Mouse (Mus musculus) forebrain, embryonic 14.5 days (tissue): ENCODE results near the gene Bdh2. TPM values are rescaled to one million over a fixed set of nuclear protein-coding genes. Genes with fewer than 3 reads are reported as not detected.

Experiments used
- ATAC-seq: fragments of 200-750 bp; cut with Nextera tagmentation; 2 replicates; pipeline ENCODE4 v1.8.0; 2017; ENCODE audit warnings: mild to moderate bottlenecking, moderate library complexity
- DNase-seq: peaks from one replicate; pipeline ENCODE4 v3.0.0-alpha.2; 2015; ENCODE audit warnings: low spot score
- H3K27ac ChIP-seq: fragments of 300-500 bp; sonication (generic); 2 replicates; pipeline ENCODE4 v1.5.1; 2014; ENCODE audit warnings: low read depth, mild to moderate bottlenecking, control low read depth, low read length, moderate library complexity
- H3K27me3 ChIP-seq: fragments of 300-500 bp; sonication (generic); replicated peaks from 2 replicates; pipeline ENCODE4 v1.6.1; 2014; ENCODE audit warnings: low read length, control low read depth, mixed read lengths; ENCODE audit not compliant: control insufficient read depth, insufficient read depth
- H3K36me3 ChIP-seq: fragments of 300-500 bp; sonication (generic); 2 replicates; pipeline ENCODE4 v1.6.1; 2014; ENCODE audit warnings: low read length, control low read depth; ENCODE audit not compliant: control insufficient read depth, insufficient read depth
- H3K4me1 ChIP-seq: fragments of 300-500 bp; sonication (generic); 2 replicates; pipeline ENCODE4 v1.6.1; 2014; ENCODE audit warnings: antibody characterized with exemption, low read length, control low read depth; ENCODE audit not compliant: control insufficient read depth, insufficient read depth
- H3K4me2 ChIP-seq: fragments of 300-500 bp; sonication (generic); 2 replicates; pipeline ENCODE4 v1.6.1; 2014; ENCODE audit warnings: mild to moderate bottlenecking, control low read depth, low read length
- H3K4me3 ChIP-seq: fragments of 300-500 bp; sonication (generic); 2 replicates; pipeline ENCODE4 v1.5.1; 2014; ENCODE audit warnings: low read depth, low read length, control low read depth
- H3K9ac ChIP-seq: fragments of 300-500 bp; sonication (generic); 2 replicates; pipeline ENCODE4 v1.6.1; 2014; ENCODE audit warnings: mild to moderate bottlenecking, low read length, control low read depth, moderate library complexity
- H3K9me3 ChIP-seq: fragments of 300-500 bp; sonication (generic); replicated peaks from 2 replicates; pipeline ENCODE4 v1.6.1; 2016; ENCODE audit warnings: low read length, control low read depth, mixed read lengths; ENCODE audit not compliant: control insufficient read depth
- WGBS: fragments of 180-500 bp; shearing (Covaris S2); extraction: QIAGEN DNeasy Blood & Tissue Kit; methylation state at CpG from one replicate; pipeline ENCODE4 v1.1.7; 2014; 5-methylcytosine and 5-hydroxymethylcytosine counted together
- polyA plus RNA-seq: library from polyadenylated mRNA; unstranded; fragments of >200 nt; fragmentation: Nextera tagmentation; extraction: Ambion mirVana; gene quantifications from 2 replicates; pipeline ENCODE4 v1.2.1, GENCODE M21; 2014

The Bdh2 gene
- 3.8 and 4.9 TPM in 2 replicates for polyA plus RNA-seq

DNA sequence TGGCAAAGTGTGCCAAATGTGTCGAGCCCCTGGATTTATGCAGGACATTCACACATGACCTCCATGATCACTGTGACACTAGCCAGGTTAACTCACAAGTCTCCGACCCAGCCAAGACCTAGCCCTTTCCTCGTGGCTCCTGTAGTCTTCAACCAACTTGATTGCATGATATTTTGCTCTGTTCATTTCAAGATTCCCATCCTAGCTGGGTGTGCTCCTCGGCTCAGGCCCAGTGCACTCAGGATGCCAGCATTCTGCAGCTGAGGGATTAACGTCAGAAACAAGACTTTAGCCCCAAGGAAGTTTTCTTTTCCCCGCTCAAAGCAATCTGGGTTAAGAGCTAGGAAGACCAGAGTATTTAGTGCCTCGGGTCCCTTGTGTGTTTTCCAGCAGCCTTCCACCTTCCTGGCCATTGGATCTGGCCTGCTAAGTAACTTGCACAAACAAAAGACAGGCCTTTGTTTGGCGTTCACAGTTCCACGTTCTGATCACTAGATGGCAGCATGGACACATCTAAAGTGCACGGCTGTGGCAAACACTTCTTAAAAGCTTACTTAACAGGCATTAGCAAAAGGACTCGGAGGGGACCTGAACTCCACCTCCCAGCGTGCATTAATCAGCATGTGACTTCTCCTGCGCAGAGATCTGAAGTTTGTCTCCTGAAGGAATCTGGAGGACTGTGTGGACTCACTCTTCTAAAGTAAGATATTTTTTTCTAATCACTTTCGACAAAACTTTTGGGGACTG, at the start of gene Bdh2:
Bdh2 (plus strand) TSS at position 553 of the 747 bp plus-strand sequence.
- H3K9ac ChIP-seq: no peak within 1 kb of the TSS
- H3K36me3 ChIP-seq: no peaks in the 10 kb centered on the region
- peak; percentile 96 for DNase-seq
- peak; percentile 88 for ATAC-seq
- H3K4me2 ChIP-seq: 0 out of 2 replicates have a peak within 1 kb of the TSS, but pooled peaks have one; percentile 14
- H3K4me3 ChIP-seq: no peak within 1 kb of the TSS
- no peaks in the 10 kb centered on the region for H3K9me3 ChIP-seq
- H3K27me3 ChIP-seq: no peaks in the 10 kb centered on the region
- WGBS: 23% methylated on average over 14 of the region's 14 CpGs
- H3K4me1 ChIP-seq: no peaks in the 10 kb centered on the region
- 0 out of 2 replicates have a peak within 1 kb of the TSS, but pooled peaks have one; percentile 27 for H3K27ac ChIP-seq

DNA sequence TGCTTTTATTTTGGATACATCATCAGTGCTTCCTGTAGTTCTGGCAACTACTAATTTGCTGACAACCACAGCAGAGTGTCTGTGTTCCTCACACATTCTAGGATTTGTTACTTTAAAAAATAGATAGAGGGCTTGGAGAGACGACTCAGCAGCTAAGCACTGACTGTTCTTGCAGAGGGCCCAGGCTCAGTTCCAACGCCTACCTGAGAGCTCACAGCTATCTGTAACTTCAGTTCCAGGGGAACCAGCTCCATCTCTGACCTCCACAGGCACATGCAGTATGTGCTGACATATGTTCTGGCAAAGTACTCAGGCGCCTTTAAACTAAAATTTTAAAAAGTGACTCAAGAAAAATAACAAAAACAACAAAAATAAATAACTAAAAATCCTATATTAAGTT, 49.0 kb upstream of the Bdh2 start:
- no peaks in the 10 kb centered on the region for H3K27me3 ChIP-seq
- H3K4me1 ChIP-seq: no peaks in the 10 kb centered on the region
- DNase-seq (no peak), ATAC-seq (no peak)
- no peak overlapping the region for H3K4me2 ChIP-seq
- H3K4me3 ChIP-seq: no peak overlapping the region
- WGBS: 81% methylated on average over 3 of the region's 3 CpGs
- peaks cover 65% of the 10 kb centered on the region for H3K36me3 ChIP-seq
- no peak overlapping the region for H3K27ac ChIP-seq
- no peak overlapping the region for H3K9ac ChIP-seq
- H3K9me3 ChIP-seq: no peaks in the 10 kb centered on the region

DNA sequence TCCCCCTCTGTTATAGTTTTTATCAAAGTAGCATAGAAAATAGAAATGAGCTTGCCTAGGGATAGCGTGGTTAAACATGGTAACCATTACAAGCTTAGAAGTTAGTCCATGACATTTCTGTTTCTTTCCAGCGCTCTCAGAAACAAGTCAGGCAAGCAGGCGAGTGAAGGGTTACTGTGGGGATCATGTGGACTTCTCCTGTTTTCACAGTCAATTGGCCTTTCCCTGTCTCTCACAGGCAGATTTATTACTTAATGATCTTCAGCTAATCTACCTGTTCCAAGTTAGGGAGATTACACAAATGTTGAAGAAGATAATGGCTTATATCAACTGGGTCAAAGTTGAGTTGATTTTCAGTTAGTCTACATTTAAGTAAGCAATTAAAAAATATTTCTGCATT, 48.6 kb upstream of the Bdh2 start:
- ATAC-seq: no peak
- 91% methylated on average over 3 of the region's 3 CpGs for WGBS

GRCm38 (mm10) chr3:135245733-135246132, 35.3 kb upstream of the Bdh2 start:
- Histone ChIP-seq H3K27me3 (no peaks in the 10 kb centered on the region), H3K27ac (no peak overlapping the region), H3K36me3 (peaks cover 82% of the 10 kb centered on the region), H3K9me3 (no peaks in the 10 kb centered on the region), H3K4me3 (no peak overlapping the region), H3K4me2 (no peak overlapping the region), H3K9ac (no peak overlapping the region), H3K4me1 (no peaks in the 10 kb centered on the region)
- no peak for ATAC-seq
- peak; percentile 44 for DNase-seq

More for the DNA sequence above, 48.6 kb upstream of the Bdh2 start:
- Histone ChIP-seq H3K4me2 (no peak overlapping the region), H3K9ac (no peak overlapping the region), H3K27ac (no peak overlapping the region), H3K4me3 (no peak overlapping the region), H3K27me3 (no peaks in the 10 kb centered on the region), H3K36me3 (peaks cover 69% of the 10 kb centered on the region), H3K4me1 (no peaks in the 10 kb centered on the region), H3K9me3 (no peaks in the 10 kb centered on the region)
- DNase-seq: no peak

GRCm38 (mm10) chr3:135246828-135247227, 34.2 kb upstream of the Bdh2 start:
- no peak overlapping the region for H3K27ac ChIP-seq
- H3K4me3 ChIP-seq: no peak overlapping the region
- ATAC-seq (no peak), DNase-seq (no peak)
- H3K9me3 ChIP-seq: no peaks in the 10 kb centered on the region
- H3K36me3 ChIP-seq: peaks cover 82% of the 10 kb centered on the region
- WGBS: 92% methylated on average over 6 of the region's 6 CpGs
- no peak overlapping the region for H3K4me2 ChIP-seq
- H3K4me1 ChIP-seq: no peaks in the 10 kb centered on the region
- no peak overlapping the region for H3K9ac ChIP-seq
- no peaks in the 10 kb centered on the region for H3K27me3 ChIP-seq

GRCm38 (mm10) chr3:135249104-135249503, 31.9 kb upstream of the Bdh2 start:
- H3K9ac ChIP-seq: no peak overlapping the region
- ATAC-seq (no peak), DNase-seq (peak; percentile 4)
- H3K4me3 ChIP-seq: no peak overlapping the region
- WGBS: 81% methylated on average over 6 of the region's 6 CpGs
- no peak overlapping the region for H3K27ac ChIP-seq
- H3K4me2 ChIP-seq: no peak overlapping the region
- H3K36me3 ChIP-seq: peaks cover 67% of the 10 kb centered on the region
- no peaks in the 10 kb centered on the region for H3K9me3 ChIP-seq
- no peaks in the 10 kb centered on the region for H3K27me3 ChIP-seq
- no peaks in the 10 kb centered on the region for H3K4me1 ChIP-seq

DNA sequence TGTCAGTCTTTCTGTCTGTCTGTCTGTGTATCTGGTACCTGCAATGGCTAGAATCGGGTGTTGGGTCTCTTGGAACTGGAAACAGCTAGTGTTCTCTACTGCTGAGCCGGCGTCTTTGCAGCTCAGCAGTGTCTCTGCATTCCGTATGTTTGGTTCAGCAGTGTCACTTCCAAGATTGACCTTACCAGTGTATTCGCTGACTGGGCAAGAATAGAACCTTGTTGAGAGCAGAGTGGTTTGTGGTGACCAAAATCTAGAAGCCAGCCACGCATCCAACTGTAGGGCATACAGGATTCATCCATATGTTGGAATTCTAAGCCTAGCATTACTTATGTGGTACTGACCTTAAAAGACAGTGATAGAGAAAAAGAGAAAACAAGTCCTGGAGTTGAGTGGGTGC, 29.2 kb upstream of the Bdh2 start:
- ATAC-seq: no peak
- 93% methylated on average over 6 of the region's 6 CpGs for WGBS
- H3K4me2 ChIP-seq: no peak overlapping the region

GRCm38 (mm10) chr3:135254784-135255183, 26.2 kb upstream of the Bdh2 start:
- H3K4me2 ChIP-seq: no peak overlapping the region
- ATAC-seq: no peak
- H3K4me1 ChIP-seq: no peaks in the 10 kb centered on the region
- H3K36me3 ChIP-seq: peaks cover 65% of the 10 kb centered on the region
- H3K27me3 ChIP-seq: no peaks in the 10 kb centered on the region
- H3K9me3 ChIP-seq: no peaks in the 10 kb centered on the region
- no peak for DNase-seq
- no peak overlapping the region for H3K27ac ChIP-seq
- no peak overlapping the region for H3K9ac ChIP-seq
- H3K4me3 ChIP-seq: no peak overlapping the region

More for the DNA sequence above, 29.2 kb upstream of the Bdh2 start:
- no peaks in the 10 kb centered on the region for H3K9me3 ChIP-seq
- peaks cover 61% of the 10 kb centered on the region for H3K36me3 ChIP-seq
- no peak overlapping the region for H3K27ac ChIP-seq
- H3K4me1 ChIP-seq: no peaks in the 10 kb centered on the region
- no peak for DNase-seq
- H3K27me3 ChIP-seq: no peaks in the 10 kb centered on the region
- H3K9ac ChIP-seq: no peak overlapping the region
- H3K4me3 ChIP-seq: no peak overlapping the region

DNA sequence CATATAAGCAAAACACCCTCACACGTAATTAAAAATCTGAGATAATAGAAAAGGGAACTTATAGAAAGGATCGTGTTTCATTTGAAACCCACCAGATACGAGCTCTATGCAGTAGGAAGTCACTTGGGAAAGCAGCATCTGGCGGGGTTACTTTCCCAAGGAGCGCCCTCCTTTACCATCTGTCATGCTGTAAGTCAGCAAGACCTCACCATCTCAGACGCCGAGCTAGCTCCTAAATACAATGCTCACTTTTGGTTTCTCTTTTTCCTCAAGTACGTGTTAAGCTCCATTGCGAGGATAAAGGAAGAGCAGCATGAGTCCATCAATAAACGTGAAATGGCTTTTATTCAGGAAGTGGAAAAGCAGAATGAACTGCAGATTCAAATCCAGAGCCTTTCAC, 22.1 kb upstream of the Bdh2 start:
- Histone ChIP-seq H3K4me1 (no peaks in the 10 kb centered on the region), H3K27ac (no peak overlapping the region), H3K9ac (no peak overlapping the region), H3K4me3 (no peak overlapping the region), H3K9me3 (no peaks in the 10 kb centered on the region), H3K36me3 (peaks cover 80% of the 10 kb centered on the region), H3K27me3 (no peaks in the 10 kb centered on the region), H3K4me2 (no peak overlapping the region)
- 87% methylated on average over 10 of the region's 10 CpGs for WGBS
- DNase-seq (no peak), ATAC-seq (no peak)
